Mouse (Mus musculus): ENCODE data around the gene Top3b. TPM values are rescaled to one million over a fixed set of nuclear protein-coding genes. Genes with fewer than 3 reads are reported as not detected.
"Not testable (repeated sequence)": the region's sequence is repeated elsewhere in the genome, so short reads cannot be mapped to it uniquely, and the experiment has no call there.

The Top3b gene
- total RNA-seq, 2 experiments from 2014 or later = 19.9 to 22.5 TPM

- TF ChIP-seq CTCF (IDR thresholded peaks at IDR 0.05) = peak; percentile 97
Measured at GRCm38 (mm10) chr16:16911641-16912597, 41.4 kb downstream of the Top3b start.

DNA sequence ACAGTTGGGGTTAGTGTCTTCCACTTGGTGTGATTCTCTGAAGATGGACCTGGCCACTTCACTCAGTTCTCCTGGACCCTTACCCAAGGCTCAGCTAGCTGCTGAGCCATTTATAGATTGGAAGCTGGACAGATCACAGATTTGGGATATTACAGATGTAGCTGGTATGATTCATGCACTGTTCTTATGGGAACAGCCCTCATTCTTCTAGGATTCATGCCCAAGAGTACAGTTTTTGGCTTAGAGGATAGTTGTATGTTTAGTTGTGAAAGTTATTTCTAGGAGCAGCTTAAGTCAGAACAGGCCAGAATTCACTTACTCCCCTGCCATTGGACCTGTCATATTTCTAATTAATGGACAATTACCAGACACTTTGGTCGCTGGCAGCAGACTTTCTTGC is 42.9 kb downstream of the Top3b start:
- intact Hi-C loops (cut with DNase I) = loop anchor here (2.0 to 5.0 kb wide), 2 partner anchors 19 to 56 kb away; no protein-coding TSS in a partner anchor
- no peak for DNase-seq
- no peak overlapping the region for H3K4me3 ChIP-seq
- no peak overlapping the region for H3K27ac ChIP-seq
- no peak for TF ChIP-seq CTCF (IDR thresholded peaks at IDR 0.05)

More at GRCm38 (mm10) chr16:16911641-16912597, 41.4 kb downstream of the Top3b start:
- H3K4me3 ChIP-seq = no peak overlapping the region
- peak overlapping the region; percentile 81 for H3K27ac ChIP-seq
- intact Hi-C loops (cut with DNase I) = loop anchor here (2.0 to 5.0 kb wide), 2 partner anchors 17 to 55 kb away; no protein-coding TSS in a partner anchor
- DNase-seq = peak; percentile 77

DNA sequence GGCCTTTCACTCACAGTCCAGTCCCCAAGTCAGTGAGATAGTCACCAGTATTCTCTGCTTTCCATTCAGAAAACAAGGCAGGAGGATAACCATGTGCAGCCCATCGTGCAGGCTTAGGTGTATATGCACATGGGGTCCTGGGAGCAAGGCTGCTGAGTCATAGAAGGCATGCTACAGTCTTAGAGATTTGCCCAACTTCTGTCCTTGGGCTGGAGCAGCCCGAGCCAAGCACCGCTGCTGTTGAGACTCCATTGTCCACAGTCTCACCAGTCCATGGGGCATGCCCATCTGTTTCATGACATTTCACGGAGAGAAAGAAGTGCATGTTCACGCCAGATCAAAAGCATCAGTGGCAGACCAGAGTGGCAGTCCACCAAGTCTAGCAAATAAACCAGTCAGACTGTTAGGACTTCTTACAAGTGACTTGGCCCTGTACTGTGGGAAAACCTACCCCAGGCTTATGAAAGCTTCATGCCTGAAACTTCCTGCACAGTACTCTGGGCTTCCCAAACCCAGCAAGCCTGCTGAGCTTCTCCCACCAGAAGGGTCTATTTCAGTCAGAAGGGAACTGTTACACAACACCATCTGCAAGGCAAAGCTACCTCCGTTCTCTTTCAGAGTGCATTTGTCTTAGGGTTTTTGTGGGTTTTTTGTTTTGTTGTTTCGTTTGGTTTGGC is 48.0 kb downstream of the Top3b start:
- no peak for TF ChIP-seq CTCF (IDR thresholded peaks at IDR 0.05)
- intact Hi-C loops (cut with DNase I) = no loop called here
- no peak overlapping the region for H3K27ac ChIP-seq
- no peak overlapping the region for H3K4me3 ChIP-seq
- DNase-seq = no peak

GRCm38 (mm10) chr16:16921021-16921435 is 50.5 kb downstream of the Top3b start:
- H3K4me3 ChIP-seq = no peak overlapping the region
- DNase-seq = peak; percentile 60
- TF ChIP-seq CTCF (IDR thresholded peaks at IDR 0.05) = peak; percentile 59
- H3K27ac ChIP-seq = no peak overlapping the region
- intact Hi-C loops (cut with DNase I) = loop anchor here (10.0 kb wide), 1 partner anchor 144 kb away; the partner anchor contains the start of gene Ypel1

- H3K4me3 ChIP-seq = no peak overlapping the region
- intact Hi-C loops (cut with DNase I) = loop anchor here (10.0 kb wide), 1 partner anchor 140 kb away; the partner anchor contains the start of gene Ypel1
- H3K27ac ChIP-seq = no peak overlapping the region
- TF ChIP-seq CTCF (IDR thresholded peaks at IDR 0.05) = no peak
- DNase-seq = no peak
Measured at GRCm38 (mm10) chr16:16924481-16924880, 53.9 kb downstream of the Top3b start.

DNA sequence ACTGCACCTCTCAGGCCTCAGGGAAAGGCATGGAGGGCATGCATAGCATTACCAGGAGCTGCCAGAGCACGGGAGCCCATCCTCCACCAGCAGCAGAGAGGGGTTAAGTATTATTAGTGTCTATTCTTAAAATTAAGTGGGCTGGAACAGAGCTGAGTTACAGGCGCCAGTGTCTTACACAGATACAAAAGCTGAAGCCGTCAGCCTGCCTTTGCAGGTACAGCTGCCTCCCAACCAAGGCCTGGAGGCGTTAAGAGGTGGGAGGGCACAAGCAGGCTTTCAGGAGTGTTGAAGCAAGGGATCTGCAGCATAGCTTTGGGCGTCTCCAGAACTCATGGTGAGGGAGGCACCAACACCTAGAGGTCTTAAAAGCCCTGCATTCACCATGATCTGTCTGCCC is 56.0 kb downstream of the Top3b start:
- intact Hi-C loops (cut with DNase I) = loop anchor here (10.0 kb wide), 1 partner anchor 138 kb away; the partner anchor contains the start of gene Ypel1
- no peak for TF ChIP-seq CTCF (IDR thresholded peaks at IDR 0.05)
- no peak for DNase-seq
- Histone ChIP-seq H3K27ac (no peak overlapping the region), H3K4me3 (no peak overlapping the region)

DNA sequence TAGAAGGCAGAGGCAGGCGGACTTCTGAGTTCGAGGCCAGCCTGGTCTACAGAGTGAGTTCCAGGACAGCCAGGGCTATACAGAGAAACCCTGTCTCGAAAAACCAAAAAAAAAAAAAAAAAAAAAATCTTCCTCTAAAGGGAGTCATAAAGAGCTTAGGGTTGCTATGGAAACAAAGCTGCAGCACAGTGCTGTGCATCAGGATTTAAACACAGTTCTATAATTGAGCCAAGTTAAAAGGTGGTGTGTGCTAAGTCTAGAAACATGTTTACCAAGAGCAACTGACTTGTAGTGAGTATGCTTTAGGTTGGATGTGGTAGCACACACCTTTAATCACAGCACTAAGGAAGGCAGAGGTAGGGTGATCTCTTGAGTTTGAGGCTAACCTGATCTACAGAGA is 58.4 kb downstream of the Top3b start:
- H3K4me3 ChIP-seq, DNase-seq, H3K27ac ChIP-seq: not testable (repeated sequence)
- intact Hi-C loops (cut with DNase I) = loop anchor here (10.0 kb wide), 1 partner anchor 136 kb away; the partner anchor contains the start of gene Ypel1

DNA sequence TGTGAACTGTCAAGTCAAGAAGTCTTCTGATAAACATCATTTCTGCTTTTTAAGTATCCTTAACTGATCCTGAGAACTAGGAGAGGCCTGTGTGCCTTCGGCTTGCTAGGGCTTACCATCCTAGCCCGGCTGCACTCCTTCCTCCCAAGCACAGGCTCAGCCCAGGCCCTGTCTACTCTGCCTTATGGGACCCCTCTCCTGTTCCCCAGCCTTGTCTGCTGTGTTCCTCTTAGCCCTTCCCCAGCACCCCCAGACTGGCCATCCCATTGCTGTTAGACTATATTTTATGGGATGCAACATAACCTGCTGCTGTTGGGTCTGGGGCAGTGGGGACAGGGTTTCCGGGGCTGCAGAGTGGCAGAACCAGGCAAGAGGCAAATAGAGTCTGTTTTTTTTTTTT is 59.8 kb downstream of the Top3b start:
- no peak for TF ChIP-seq CTCF (IDR thresholded peaks at IDR 0.05)
- intact Hi-C loops (cut with DNase I) = no loop called here

GRCm38 (mm10) chr16:16930810-16931296 is 60.3 kb downstream of the Top3b start:
- no peak for TF ChIP-seq CTCF (IDR thresholded peaks at IDR 0.05)
- intact Hi-C loops (cut with DNase I) = no loop called here
- H3K27ac ChIP-seq = no peak overlapping the region
- DNase-seq = no peak
- H3K4me3 ChIP-seq = no peak overlapping the region

More for the DNA sequence above, 59.8 kb downstream of the Top3b start:
- H3K4me3 ChIP-seq = no peak overlapping the region
- no peak for DNase-seq
- H3K27ac ChIP-seq = no peak overlapping the region

- Histone ChIP-seq H3K27ac (no peak overlapping the region), H3K4me3 (no peak overlapping the region)
- no peak for TF ChIP-seq CTCF (IDR thresholded peaks at IDR 0.05)
- no peak for DNase-seq
- intact Hi-C loops (cut with DNase I) = no loop called here
Measured at GRCm38 (mm10) chr16:16939543-16939942, 69.0 kb downstream of the Top3b start.

DNA sequence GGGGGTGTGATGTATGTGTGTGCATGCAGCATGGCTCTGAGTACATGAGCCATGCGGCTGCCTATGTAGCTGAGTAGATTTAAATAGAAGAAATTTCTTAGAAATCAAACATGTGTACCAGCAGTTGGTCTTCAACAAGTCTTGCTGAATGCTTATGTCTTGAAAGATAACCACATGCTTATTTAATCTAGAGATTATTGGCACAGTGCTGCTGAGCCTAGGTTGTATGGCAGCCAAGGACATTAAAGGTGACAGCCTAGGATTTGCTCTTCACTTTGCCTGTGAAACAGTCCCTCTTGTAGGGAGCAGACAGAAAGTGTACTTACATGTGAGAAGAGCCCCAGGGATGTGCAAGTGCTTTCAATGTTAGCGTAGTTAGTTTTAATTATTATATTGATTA is 70.5 kb downstream of the Top3b start:
- intact Hi-C loops (cut with DNase I) = no loop called here
- Histone ChIP-seq H3K27ac (no peak overlapping the region), H3K4me3 (no peak overlapping the region)
- TF ChIP-seq CTCF (IDR thresholded peaks at IDR 0.05) = no peak
- DNase-seq = no peak

Other genes with a start within 250 kb of the Top3b start
- not detected for gene Olfr19, start 194.3 kb upstream of the Top3b start, total RNA-seq (2021)
- not detected for gene Spag6l, start 41.3 kb upstream of the Top3b start, total RNA-seq (2021)
- not detected for gene Igll1, start 6.8 kb upstream of the Top3b start, total RNA-seq (2021)
- under 1 TPM in 1 of 2 experiments, not detected in 1; 0.42 TPM for gene Vpreb1, start 107 bp downstream of the Top3b start, total RNA-seq (2021)
- 10 to 100 TPM in 1 of 2 experiments, 1 to 10 TPM in 1; 8.6 to 15.3 TPM for gene Ppm1f, start 25.7 kb downstream of the Top3b start, total RNA-seq (2021)
- 100 to 1,000 TPM in 1 of 2 experiments, 10 to 100 TPM in 1; 92.3 to 112 TPM for gene Mapk1, start 112.6 kb downstream of the Top3b start, total RNA-seq (2021)
- gene Ypel1, start 199.0 kb downstream of the Top3b start, total RNA-seq (2021) = 1 to 10 TPM in 1 of 2 experiments, under 1 TPM in 1; 0.43 to 1.5 TPM
- gene Ppil2, start 240.5 kb downstream of the Top3b start, total RNA-seq (2021) = 10 to 100 TPM; 27.6 to 31.4 TPM

All from gastrocnemius, adult 2 months (tissue).